Mouse (Mus musculus) MEL (cell line): Measurements from ENCODE around the gene Copz1.

Experiments used
- CTCF ChIP-seq, 3 experiments: IDR thresholded peaks in 2 of 3; conservative IDR thresholded peaks in 1 of 3; 2 replicates each; pipeline ENCODE4 v1.5.1; 2011 to 2012; ENCODE audit warnings: low read length in 3 of 3, low read depth in 2 of 3, mild to moderate bottlenecking in 2 of 3, improper control_type of control experiment in 1 of 3, inconsistent platforms in 1 of 3, mixed read lengths in 1 of 3, moderate library complexity in 1 of 3; ENCODE audit not compliant: control insufficient read depth in 1 of 3, insufficient read depth in 1 of 3, poor library complexity in 1 of 3, severe bottlenecking in 1 of 3
- E2F4 ChIP-seq: IDR thresholded peaks from 2 replicates; pipeline ENCODE4 v1.6.1; 2011; ENCODE audit warnings: low read depth, low read length, improper control_type of control experiment, borderline replicate concordance
- EP300 ChIP-seq, 2 experiments: IDR thresholded peaks; 2 replicates each; pipeline ENCODE4 v1.6.1; 2011; ENCODE audit warnings: improper control_type of control experiment in 2 of 2, low read length in 2 of 2, low read depth in 1 of 2, mild to moderate bottlenecking in 1 of 2
- GABPA ChIP-seq: IDR thresholded peaks from 2 replicates; pipeline ENCODE4 v1.6.1; 2012; ENCODE audit warnings: low read depth, mild to moderate bottlenecking, inconsistent platforms, low read length, improper control_type of control experiment, moderate library complexity
- GATA1 ChIP-seq: IDR thresholded peaks from 2 replicates; pipeline ENCODE4 v1.6.1; 2011; ENCODE audit warnings: low read depth, low read length, improper control_type of control experiment
- HCFC1 ChIP-seq: IDR thresholded peaks from 2 replicates; pipeline ENCODE4 v1.6.1; 2012; ENCODE audit warnings: low read depth, mild to moderate bottlenecking, inconsistent platforms, low read length, improper control_type of control experiment, moderate library complexity
- JUND ChIP-seq: IDR thresholded peaks from 2 replicates; pipeline ENCODE4 v1.6.1; 2011; ENCODE audit warnings: low read depth, mild to moderate bottlenecking, improper control_type of control experiment, low read length
- MAX ChIP-seq: IDR thresholded peaks from 2 replicates; pipeline ENCODE4 v1.6.1; 2011; ENCODE audit warnings: low read length, improper control_type of control experiment
- POLR2A ChIP-seq, 2 experiments: IDR thresholded peaks; 2 replicates each; pipeline ENCODE4 v1.6.1; 2011 to 2012; ENCODE audit warnings: low read length in 2 of 2, mild to moderate bottlenecking in 2 of 2, control low read depth in 1 of 2, improper control_type of control experiment in 1 of 2, low read depth in 1 of 2, moderate library complexity in 1 of 2; ENCODE audit not compliant: control insufficient read depth in 1 of 2, insufficient read depth in 1 of 2, poor library complexity in 1 of 2
- UBTF ChIP-seq: IDR thresholded peaks from 2 replicates; pipeline ENCODE4 v1.6.1; 2012; ENCODE audit warnings: low read depth, mild to moderate bottlenecking, inconsistent platforms, low read length, improper control_type of control experiment, moderate library complexity, borderline replicate concordance; ENCODE audit not compliant: insufficient read depth
- USF1 ChIP-seq: IDR thresholded peaks from 2 replicates; pipeline ENCODE4 v1.6.1; 2014; ENCODE audit warnings: low read depth, mild to moderate bottlenecking, inconsistent platforms, low read length, improper control_type of control experiment, moderate library complexity
- ZKSCAN1 ChIP-seq: IDR thresholded peaks from 2 replicates; pipeline ENCODE4 v1.6.1; 2012; ENCODE audit warnings: low read depth, mild to moderate bottlenecking, inconsistent platforms, low read length, improper control_type of control experiment, moderate library complexity

GRCm38 (mm10) chr15:103280817-103281464 lies 8.4 kb downstream of the Copz1 start:
- TF ChIP-seq ZKSCAN1 (no peak), CTCF (IDR thresholded peaks at IDR 0.05 in 2 of 3, conservative IDR thresholded peaks at IDR 0.05 in 1 of 3; ENCODE audit: control insufficient read depth in 1 of 3, insufficient read depth in 1 of 3, low read depth in 2 of 3, low read length in 3 of 3, poor library complexity in 1 of 3, severe bottlenecking in 1 of 3) (peak; percentile 44 to 60 (median 48)), USF1 (no peak), POLR2A (IDR thresholded peaks at IDR 0.05; ENCODE audit: control insufficient read depth in 1 of 2, insufficient read depth in 1 of 2, low read depth in 1 of 2, low read length in 2 of 2, poor library complexity in 1 of 2) (no peak), GATA1 (0 out of 2 replicates have a peak, but pooled peaks have one; percentile 19), MAX (no peak), E2F4 (no peak), GABPA (no peak; the same call in 1 of the 2 replicates), UBTF (no peak), EP300 (IDR thresholded peaks at IDR 0.05; ENCODE audit: low read depth in 1 of 2, low read length in 2 of 2) (peak in 1 of 2 experiments; percentile 10; a peak in 1 of 4 replicates), HCFC1 (no peak), JUND (no peak)
